Mouse (Mus musculus): ENCODE data around the gene Bnc2. TPM values are rescaled to one million over a fixed set of nuclear protein-coding genes. Genes with fewer than 3 reads are reported as not detected.

The Bnc2 gene
- polyA plus RNA-seq, 1 experiment, result 0.82 TPM

GRCm38 (mm10) chr4:84321598-84321997, 353.5 kb downstream of the Bnc2 start:
- H3K27ac ChIP-seq (ENCODE audit: insufficient read depth, low read length), result no peak overlapping the region
- no peak for TF ChIP-seq CTCF (IDR thresholded peaks at IDR 0.05; ENCODE audit: borderline replicate concordance, insufficient read depth, low read depth, low read length)
- TF ChIP-seq POLR2A (IDR thresholded peaks at IDR 0.05; ENCODE audit: borderline replicate concordance, insufficient read depth, low read length), result no peak
- 83% methylated on average over 2 of the region's 2 CpGs for whole genome bisulfite sequencing

GRCm38 (mm10) chr4:84317421-84317820, 357.7 kb downstream of the Bnc2 start:
- no peak for TF ChIP-seq CTCF (IDR thresholded peaks at IDR 0.05; ENCODE audit: borderline replicate concordance, insufficient read depth, low read depth, low read length)
- TF ChIP-seq POLR2A (IDR thresholded peaks at IDR 0.05; ENCODE audit: borderline replicate concordance, insufficient read depth, low read length), result no peak
- 95% methylated on average over 3 of the region's 3 CpGs for WGBS

More at GRCm38 (mm10) chr4:84321598-84321997, 353.5 kb downstream of the Bnc2 start:
- no peak for DNase-seq
- no peaks in the 10 kb centered on the region for H3K27me3 ChIP-seq (ENCODE audit: control insufficient read depth, insufficient read depth, low read length)
- no peak overlapping the region for H3K4me3 ChIP-seq (replicated peaks; ENCODE audit: insufficient read depth, low read depth, low read length)
- no peaks in the 10 kb centered on the region for H3K4me1 ChIP-seq (ENCODE audit: control insufficient read depth, insufficient read depth, low read length)

GRCm38 (mm10) chr4:84311371-84311770, 363.7 kb downstream of the Bnc2 start:
- Histone ChIP-seq H3K4me1 (ENCODE audit: control insufficient read depth, insufficient read depth, low read length) (no peaks in the 10 kb centered on the region), H3K4me3 (replicated peaks; ENCODE audit: insufficient read depth, low read depth, low read length) (no peak overlapping the region), H3K27ac (ENCODE audit: insufficient read depth, low read length) (no peak overlapping the region), H3K27me3 (ENCODE audit: control insufficient read depth, insufficient read depth, low read length) (no peaks in the 10 kb centered on the region)
- TF ChIP-seq CTCF (IDR thresholded peaks at IDR 0.05; ENCODE audit: borderline replicate concordance, insufficient read depth, low read depth, low read length) (no peak), POLR2A (IDR thresholded peaks at IDR 0.05; ENCODE audit: borderline replicate concordance, insufficient read depth, low read length) (no peak)
- 79% methylated on average over 2 of the region's 2 CpGs for WGBS
- no peak for DNase-seq

More at GRCm38 (mm10) chr4:84317421-84317820, 357.7 kb downstream of the Bnc2 start:
- DNase-seq, result no peak
- no peak overlapping the region for H3K27ac ChIP-seq (ENCODE audit: insufficient read depth, low read length)
- H3K4me1 ChIP-seq (ENCODE audit: control insufficient read depth, insufficient read depth, low read length), result no peaks in the 10 kb centered on the region
- H3K4me3 ChIP-seq (replicated peaks; ENCODE audit: insufficient read depth, low read depth, low read length), result no peak overlapping the region
- H3K27me3 ChIP-seq (ENCODE audit: control insufficient read depth, insufficient read depth, low read length), result no peaks in the 10 kb centered on the region

- WGBS, result 97% methylated on average over 3 of the region's 3 CpGs
Measured at GRCm38 (mm10) chr4:84310851-84311250, 364.2 kb downstream of the Bnc2 start.

GRCm38 (mm10) chr4:84308226-84308862, 366.7 kb downstream of the Bnc2 start:
- DNase-seq, result no peak
- no peaks in the 10 kb centered on the region for H3K4me1 ChIP-seq (ENCODE audit: control insufficient read depth, insufficient read depth, low read length)
- no peak overlapping the region for H3K4me3 ChIP-seq (replicated peaks; ENCODE audit: insufficient read depth, low read depth, low read length)
- H3K27ac ChIP-seq (ENCODE audit: insufficient read depth, low read length), result no peak overlapping the region
- WGBS, result 40% methylated on average over 4 of the region's 4 CpGs
- H3K27me3 ChIP-seq (ENCODE audit: control insufficient read depth, insufficient read depth, low read length), result no peaks in the 10 kb centered on the region
- TF ChIP-seq CTCF (IDR thresholded peaks at IDR 0.05; ENCODE audit: borderline replicate concordance, insufficient read depth, low read depth, low read length), result no peak
- no peak for TF ChIP-seq POLR2A (IDR thresholded peaks at IDR 0.05; ENCODE audit: borderline replicate concordance, insufficient read depth, low read length)

More at GRCm38 (mm10) chr4:84310851-84311250, 364.2 kb downstream of the Bnc2 start:
- Histone ChIP-seq H3K4me3 (replicated peaks; ENCODE audit: insufficient read depth, low read depth, low read length) (no peak overlapping the region), H3K4me1 (ENCODE audit: control insufficient read depth, insufficient read depth, low read length) (no peaks in the 10 kb centered on the region), H3K27me3 (ENCODE audit: control insufficient read depth, insufficient read depth, low read length) (no peaks in the 10 kb centered on the region), H3K27ac (ENCODE audit: insufficient read depth, low read length) (no peak overlapping the region)
- no peak for DNase-seq
- no peak for TF ChIP-seq POLR2A (IDR thresholded peaks at IDR 0.05; ENCODE audit: borderline replicate concordance, insufficient read depth, low read length)
- no peak for TF ChIP-seq CTCF (IDR thresholded peaks at IDR 0.05; ENCODE audit: borderline replicate concordance, insufficient read depth, low read depth, low read length)

GRCm38 (mm10) chr4:84306928-84307606, 368.0 kb downstream of the Bnc2 start:
- Histone ChIP-seq H3K27ac (ENCODE audit: insufficient read depth, low read length) (no peak overlapping the region), H3K4me1 (ENCODE audit: control insufficient read depth, insufficient read depth, low read length) (no peaks in the 10 kb centered on the region), H3K27me3 (ENCODE audit: control insufficient read depth, insufficient read depth, low read length) (no peaks in the 10 kb centered on the region), H3K4me3 (replicated peaks; ENCODE audit: insufficient read depth, low read depth, low read length) (no peak overlapping the region)
- TF ChIP-seq POLR2A (IDR thresholded peaks at IDR 0.05; ENCODE audit: borderline replicate concordance, insufficient read depth, low read length) (no peak), CTCF (IDR thresholded peaks at IDR 0.05; ENCODE audit: borderline replicate concordance, insufficient read depth, low read depth, low read length) (no peak)
- DNase-seq, result no peak
- whole genome bisulfite sequencing, result 94% methylated on average over 9 of the region's 9 CpGs

GRCm38 (mm10) chr4:84302949-84303348, 372.1 kb downstream of the Bnc2 start:
- Histone ChIP-seq H3K27me3 (ENCODE audit: control insufficient read depth, insufficient read depth, low read length) (no peaks in the 10 kb centered on the region), H3K4me1 (ENCODE audit: control insufficient read depth, insufficient read depth, low read length) (no peaks in the 10 kb centered on the region), H3K27ac (ENCODE audit: insufficient read depth, low read length) (no peak overlapping the region), H3K4me3 (replicated peaks; ENCODE audit: insufficient read depth, low read depth, low read length) (no peak overlapping the region)
- 87% methylated on average over 3 of the region's 3 CpGs for WGBS
- TF ChIP-seq CTCF (IDR thresholded peaks at IDR 0.05; ENCODE audit: borderline replicate concordance, insufficient read depth, low read depth, low read length), result no peak
- no peak for TF ChIP-seq POLR2A (IDR thresholded peaks at IDR 0.05; ENCODE audit: borderline replicate concordance, insufficient read depth, low read length)
- no peak for DNase-seq

GRCm38 (mm10) chr4:84285153-84285552, 389.9 kb downstream of the Bnc2 start:
- WGBS, result 91% methylated on average over 5 of the region's 5 CpGs
- no peaks in the 10 kb centered on the region for H3K27me3 ChIP-seq (ENCODE audit: control insufficient read depth, insufficient read depth, low read length)
- H3K4me3 ChIP-seq (replicated peaks; ENCODE audit: insufficient read depth, low read depth, low read length), result no peak overlapping the region
- H3K27ac ChIP-seq (ENCODE audit: insufficient read depth, low read length), result no peak overlapping the region
- H3K4me1 ChIP-seq (ENCODE audit: control insufficient read depth, insufficient read depth, low read length), result no peaks in the 10 kb centered on the region
- TF ChIP-seq POLR2A (IDR thresholded peaks at IDR 0.05; ENCODE audit: borderline replicate concordance, insufficient read depth, low read length) (no peak), CTCF (IDR thresholded peaks at IDR 0.05; ENCODE audit: borderline replicate concordance, insufficient read depth, low read depth, low read length) (no peak)
- DNase-seq, result no peak

Data from cerebellum, adult 2 months (tissue).